Mouse (Mus musculus) retina, postnatal 1 day (tissue): ENCODE data around the gene Slc9a9.

Experiments
- DNase-seq: peaks from one replicate; pipeline ENCODE4 v3.0.0-alpha.2; 2012

The Slc9a9 gene

GRCm38 (mm10) chr9:94734320-94734719 is 64.6 kb downstream of the Slc9a9 start:
- DNase-seq, result no peak

DNA sequence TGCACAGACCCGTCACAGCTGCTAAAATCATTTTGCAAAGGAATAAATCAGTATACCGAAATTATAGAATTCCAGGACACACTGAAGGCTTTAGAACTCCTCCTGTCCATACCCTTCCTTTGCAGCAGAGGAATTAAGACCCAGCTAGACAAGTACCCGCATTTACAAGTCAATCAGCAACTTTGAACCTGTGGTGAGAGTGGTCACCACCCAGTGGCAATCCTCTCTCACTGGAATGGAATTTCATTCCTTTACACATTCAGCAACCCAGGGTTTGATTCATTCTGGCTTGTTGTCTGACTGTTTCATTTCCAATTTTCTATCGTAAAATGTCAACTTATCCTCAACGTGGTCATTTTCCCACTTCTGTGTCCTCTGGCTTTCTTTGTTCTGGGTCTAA is 67.5 kb downstream of the Slc9a9 start:
- DNase-seq, result no peak

- DNase-seq, result peak; percentile 85
Measured at GRCm38 (mm10) chr9:94738555-94739427, 69.1 kb downstream of the Slc9a9 start.

GRCm38 (mm10) chr9:94740841-94741240 is 71.1 kb downstream of the Slc9a9 start:
- no peak for DNase-seq

DNA sequence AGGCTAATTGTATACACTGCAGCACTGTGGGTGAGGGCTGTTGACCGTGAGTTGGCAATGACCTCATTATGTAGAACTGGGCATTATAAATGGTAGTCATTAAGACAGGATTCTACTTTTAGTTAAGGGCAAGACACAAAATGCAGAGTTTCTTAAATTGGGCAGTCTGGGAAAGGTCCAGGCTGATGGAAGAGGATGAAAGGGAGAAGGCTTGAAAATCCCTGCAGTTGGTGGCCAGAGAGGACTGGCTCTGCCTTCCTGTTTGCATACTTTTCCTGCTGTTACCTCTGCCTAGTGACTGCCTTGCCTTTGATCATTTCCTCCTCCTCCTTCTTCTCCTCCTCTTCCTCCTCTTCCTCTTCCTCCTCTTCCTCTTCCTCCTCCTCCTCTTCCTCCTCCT is 73.6 kb downstream of the Slc9a9 start:
- no peak for DNase-seq

GRCm38 (mm10) chr9:94748503-94748902 is 78.8 kb downstream of the Slc9a9 start:
- no peak for DNase-seq

- DNase-seq, result no peak
Measured at GRCm38 (mm10) chr9:94750187-94750586, 80.5 kb downstream of the Slc9a9 start.

DNA sequence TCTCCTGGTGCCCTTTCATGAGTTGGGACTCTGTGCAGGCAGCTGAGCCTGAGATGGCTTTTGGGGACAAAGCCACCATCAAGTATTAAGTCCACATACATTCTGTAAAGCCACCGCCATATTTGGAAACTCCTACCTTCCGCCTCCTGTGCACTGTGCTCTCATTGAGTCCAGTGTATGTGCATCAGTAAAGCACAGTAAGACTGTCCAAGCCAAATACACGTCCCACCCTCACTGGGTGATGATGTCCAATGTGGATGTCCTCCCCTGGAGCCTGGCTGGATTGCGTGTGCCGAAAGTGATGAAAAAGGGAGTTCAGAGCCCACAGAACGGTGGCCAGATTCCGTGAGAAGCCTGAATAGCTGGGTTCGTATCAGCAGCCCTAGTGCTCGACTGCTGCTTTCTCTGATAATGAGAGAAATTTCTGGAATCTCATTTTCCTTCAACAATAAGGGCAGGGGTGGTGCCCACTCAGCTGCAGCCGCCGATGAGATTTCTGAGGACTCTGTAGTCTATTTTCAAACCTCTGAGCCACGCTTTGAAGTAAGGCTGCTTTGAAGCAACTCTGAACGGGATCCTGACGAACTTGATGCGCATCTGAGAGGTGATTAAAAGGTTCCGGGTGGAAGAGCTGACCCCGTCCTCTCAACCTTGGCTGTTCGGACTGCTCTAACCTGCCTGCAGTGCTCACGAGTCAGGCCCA is 81.4 kb downstream of the Slc9a9 start:
- no peak for DNase-seq

- DNase-seq, result peak; percentile 25
Measured at GRCm38 (mm10) chr9:94751638-94752021, 81.9 kb downstream of the Slc9a9 start.

DNA sequence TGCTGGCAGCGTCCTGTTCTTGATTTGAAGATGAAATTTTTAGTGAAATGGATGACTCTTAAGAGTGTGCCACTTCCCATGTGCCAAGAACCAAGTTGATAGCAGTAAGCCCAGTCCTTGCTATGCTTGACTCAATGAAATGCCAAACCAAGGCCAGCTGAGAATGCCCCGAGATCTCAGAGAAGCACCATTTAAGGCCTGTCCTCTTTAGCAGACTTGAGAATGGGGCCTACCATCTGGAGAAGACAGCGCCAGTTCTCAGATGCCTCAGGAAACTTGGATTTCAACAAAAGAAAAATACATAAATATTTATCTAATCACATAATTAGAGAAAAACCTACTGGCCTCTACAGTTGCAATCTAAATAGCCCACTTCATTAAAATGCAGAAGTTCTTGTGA is 82.4 kb downstream of the Slc9a9 start:
- no peak for DNase-seq

DNA sequence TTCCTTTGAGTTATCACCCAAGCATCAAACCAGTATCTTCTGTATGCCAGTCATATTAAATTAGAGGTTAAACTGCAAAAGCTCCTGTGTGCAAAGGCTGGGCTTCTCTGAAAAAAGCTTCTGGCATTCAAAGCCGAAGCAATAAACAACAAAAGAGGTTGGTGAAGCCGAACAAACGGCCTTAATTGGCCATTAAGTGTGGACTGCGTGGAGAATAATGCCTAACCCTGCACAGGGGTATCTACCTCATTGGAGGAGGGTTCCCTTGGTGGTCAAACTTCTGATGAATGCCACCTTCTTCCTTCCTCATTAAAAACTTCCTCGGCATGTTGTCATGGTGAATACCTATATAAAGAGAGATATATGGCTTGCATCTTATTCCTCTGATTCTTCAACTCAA is 90.2 kb downstream of the Slc9a9 start:
- DNase-seq, result peak; percentile 65

- peak; percentile 72 for DNase-seq
Measured at GRCm38 (mm10) chr9:94768114-94768513, 98.4 kb downstream of the Slc9a9 start.

DNA sequence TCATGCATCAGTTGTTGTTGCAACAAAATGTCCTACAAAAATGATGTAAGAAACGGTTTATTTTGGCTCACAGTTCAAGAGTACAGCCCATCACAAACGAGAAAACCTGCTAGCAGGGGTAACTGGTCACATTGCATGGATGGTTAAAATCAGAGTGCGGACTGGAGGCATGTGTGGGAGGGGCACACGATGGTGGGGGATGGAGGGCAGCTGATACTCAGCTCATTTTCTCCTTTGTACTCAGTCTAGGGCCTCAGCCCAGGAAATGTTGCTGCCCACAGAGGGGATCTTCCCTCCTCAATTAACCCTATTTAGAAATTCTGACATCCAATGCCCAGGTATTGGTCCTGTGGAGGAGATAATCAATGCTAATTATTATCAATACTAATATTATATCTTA is 98.8 kb downstream of the Slc9a9 start:
- DNase-seq, result peak; percentile 5

- DNase-seq, result no peak
Measured at GRCm38 (mm10) chr9:94773357-94773756, 103.6 kb downstream of the Slc9a9 start.

- no peak for DNase-seq
Measured at GRCm38 (mm10) chr9:94788261-94788660, 118.6 kb downstream of the Slc9a9 start.

DNA sequence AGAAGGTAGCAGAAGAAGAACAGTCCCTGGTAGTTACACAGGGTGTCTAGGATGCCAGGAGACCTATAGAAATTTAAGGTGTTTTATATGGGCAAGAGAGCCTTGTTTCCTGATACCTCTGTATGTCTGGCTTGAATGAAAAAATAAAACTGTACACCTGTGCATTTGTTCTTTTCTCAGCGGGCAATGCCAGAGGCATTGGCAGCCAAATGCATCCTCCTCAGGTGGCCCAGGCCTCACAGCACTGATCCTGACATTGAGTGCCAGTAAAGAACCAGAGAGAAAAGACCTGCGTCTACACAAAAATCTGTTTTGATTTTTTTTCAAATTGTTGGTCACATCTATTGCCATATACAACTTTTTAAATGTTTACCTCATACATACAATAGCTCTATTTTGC is 121.3 kb downstream of the Slc9a9 start:
- no peak for DNase-seq

- DNase-seq, result no peak
Measured at GRCm38 (mm10) chr9:94803073-94803472, 133.4 kb downstream of the Slc9a9 start.

DNA sequence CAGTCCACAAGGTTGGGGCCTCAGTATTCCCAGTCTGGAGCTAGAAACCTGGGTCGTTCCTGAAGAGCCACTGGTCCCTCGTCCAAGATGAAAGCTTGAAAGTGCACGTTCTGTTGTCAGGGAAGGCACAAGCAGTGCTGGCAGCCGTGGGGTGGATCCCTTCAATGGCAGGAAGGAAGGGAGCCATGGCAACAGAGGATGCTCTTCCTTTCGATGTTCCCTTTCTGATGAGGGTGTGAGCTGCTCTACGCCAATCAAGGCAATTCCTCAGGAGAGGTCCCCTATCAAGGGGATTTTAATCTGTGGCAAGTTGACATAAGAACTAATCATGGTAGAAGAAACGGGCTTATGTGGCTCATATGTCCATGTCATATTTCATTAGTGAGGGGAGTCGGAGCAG is 135.8 kb downstream of the Slc9a9 start:
- DNase-seq, result no peak

DNA sequence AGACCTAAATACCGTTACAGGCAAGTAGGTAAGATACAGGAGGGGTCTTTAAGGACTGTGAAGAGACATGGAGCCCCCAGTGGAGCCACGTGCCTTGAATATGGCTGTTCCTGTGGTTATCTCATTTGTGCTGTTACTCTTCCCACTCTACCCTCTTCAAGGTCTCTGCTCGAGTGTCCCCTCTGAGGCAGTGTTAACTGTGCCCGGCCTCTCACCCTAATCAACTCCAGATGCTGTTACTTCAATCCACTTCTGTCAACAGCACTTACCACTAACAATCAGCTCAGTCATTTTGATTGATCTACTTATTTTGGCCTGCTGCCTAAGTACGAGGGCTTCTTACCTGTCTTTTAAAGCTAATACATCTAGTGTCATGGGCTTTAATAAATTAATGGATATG is 145.8 kb downstream of the Slc9a9 start:
- no peak for DNase-seq

DNA sequence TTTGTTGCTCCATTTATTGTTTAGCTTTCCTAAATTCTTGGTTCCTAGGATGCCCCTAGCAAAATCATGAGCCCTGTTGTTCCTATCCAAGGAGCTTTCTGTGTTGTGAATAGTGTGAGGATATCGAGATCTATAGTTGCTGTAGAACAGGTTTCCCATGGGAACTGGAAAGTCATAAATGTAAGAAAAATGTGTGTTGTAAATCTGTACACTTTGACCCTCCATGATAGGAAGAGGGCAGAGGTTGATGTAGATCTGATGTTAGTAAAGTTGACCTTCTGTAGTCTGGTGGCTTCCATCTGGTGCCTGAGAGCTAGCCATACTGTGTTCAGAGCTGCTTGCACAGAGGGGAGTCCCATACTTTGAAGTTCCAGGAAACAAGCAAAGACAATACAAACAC is 151.6 kb downstream of the Slc9a9 start:
- no peak for DNase-seq

DNA sequence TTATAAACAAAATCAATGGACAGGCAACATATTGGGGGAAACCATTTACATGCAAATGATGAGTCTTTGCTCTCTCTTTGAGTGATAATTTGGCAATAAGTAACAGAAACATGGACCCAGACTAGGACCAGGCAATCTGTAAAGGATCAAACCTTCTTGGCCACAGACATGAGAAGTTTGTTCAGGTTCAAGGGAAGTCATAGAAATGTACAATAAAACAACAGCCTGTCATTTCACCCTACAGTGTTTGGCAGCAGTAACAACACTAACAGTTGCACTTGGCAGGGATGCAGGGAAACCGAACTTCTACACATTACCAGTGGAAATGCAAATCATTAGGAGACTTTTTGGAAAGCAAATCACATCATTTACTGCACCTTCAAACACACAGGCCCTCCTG is 164.1 kb downstream of the Slc9a9 start:
- DNase-seq, result no peak

DNA sequence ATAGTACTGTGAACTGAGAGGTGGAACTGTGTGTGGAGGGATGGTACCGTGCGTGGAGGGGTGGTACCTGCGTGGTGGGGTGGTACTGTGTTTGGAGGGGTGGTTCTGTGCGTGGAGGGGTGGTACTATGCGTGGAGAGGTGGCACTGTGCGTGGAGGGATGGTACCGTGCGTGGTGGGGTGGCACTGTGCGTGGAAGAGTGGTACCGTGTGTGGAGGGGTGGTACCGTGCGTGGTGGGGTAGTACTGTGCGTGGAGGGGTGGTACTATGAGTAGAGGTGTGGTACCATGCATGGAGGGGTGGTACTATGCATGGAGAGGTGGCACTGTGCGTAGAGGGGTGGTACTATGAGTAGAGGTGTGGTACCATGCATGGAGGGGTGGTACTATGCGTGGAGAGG is 167.7 kb downstream of the Slc9a9 start:
- DNase-seq, result no peak

DNA sequence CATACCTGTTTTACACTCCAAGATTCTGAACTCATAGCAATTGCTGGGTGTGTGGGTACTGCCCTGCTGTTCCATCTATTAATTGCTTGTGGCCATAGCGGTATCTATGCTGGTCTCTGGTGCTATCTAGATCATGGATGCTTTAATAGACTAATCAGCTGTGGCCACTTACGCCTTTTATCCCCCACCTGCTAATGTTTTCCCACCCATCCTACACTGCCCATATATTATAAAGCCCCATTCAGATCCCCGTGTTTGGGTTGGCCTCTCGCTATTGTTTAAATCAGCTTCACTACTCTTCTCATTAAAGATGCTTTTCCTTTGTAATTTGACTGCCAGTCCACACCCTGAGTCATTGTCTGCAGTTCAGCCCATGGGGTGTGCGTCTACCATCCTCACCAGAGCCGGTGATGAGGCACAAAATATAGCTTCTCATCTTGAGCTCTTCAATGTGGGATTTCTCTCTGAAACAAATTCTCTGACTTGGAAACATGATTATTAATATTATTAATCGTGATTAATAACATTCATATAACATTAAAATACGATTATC is 168.8 kb downstream of the Slc9a9 start:
- peak; percentile 75 for DNase-seq

- peak; percentile 28 for DNase-seq
Measured at GRCm38 (mm10) chr9:94839204-94839603, 169.5 kb downstream of the Slc9a9 start.
